Mouse (Mus musculus) stomach, postnatal 0 days (tissue): ENCODE measurements around the gene Cep112. TPM values are rescaled to one million over a fixed set of nuclear protein-coding genes. Genes with fewer than 3 reads are reported as not detected.

ENCODE experiments used
- ATAC-seq: fragments of 200-750 bp; cut with Nextera tagmentation; 2 replicates; pipeline ENCODE4 v1.8.0; 2017; ENCODE audit not compliant: low FRiP score, low TSS enrichment
- DNase-seq: peaks from one replicate; pipeline ENCODE4 v3.0.0-alpha.2; 2016; ENCODE audit warnings: low spot score
- H3K27ac ChIP-seq: fragments of 300-500 bp; sonication (generic); replicated peaks from 2 replicates; pipeline ENCODE4 v1.5.1; 2014; ENCODE audit warnings: mild to moderate bottlenecking, control low read depth
- H3K27me3 ChIP-seq: fragments of 300-500 bp; sonication (generic); 2 replicates; pipeline ENCODE4 v1.6.1; 2014; ENCODE audit warnings: low read length; ENCODE audit not compliant: control insufficient read depth, insufficient read depth
- H3K36me3 ChIP-seq: fragments of 300-500 bp; sonication (generic); 2 replicates; pipeline ENCODE4 v1.6.1; 2014; ENCODE audit warnings: low read length, mixed read lengths; ENCODE audit not compliant: control insufficient read depth, insufficient read depth
- H3K4me1 ChIP-seq: fragments of 300-500 bp; sonication (generic); replicated peaks from 2 replicates; pipeline ENCODE4 v1.6.1; 2014; ENCODE audit warnings: antibody characterized with exemption; ENCODE audit not compliant: control insufficient read depth, insufficient read depth
- H3K4me2 ChIP-seq: fragments of 300-500 bp; sonication (generic); replicated peaks from 2 replicates; pipeline ENCODE4 v1.6.1; 2014; ENCODE audit warnings: low read depth, mild to moderate bottlenecking, control low read depth, moderate library complexity
- H3K4me3 ChIP-seq: fragments of 300-500 bp; sonication (generic); 2 replicates; pipeline ENCODE4 v1.5.1; 2014; ENCODE audit warnings: low read depth, low read length, control low read depth
- H3K9ac ChIP-seq: fragments of 300-500 bp; sonication (generic); 2 replicates; pipeline ENCODE4 v1.6.1; 2014; ENCODE audit warnings: mild to moderate bottlenecking, low read length, control low read depth, mixed read lengths
- H3K9me3 ChIP-seq: fragments of 300-500 bp; sonication (generic); 2 replicates; pipeline ENCODE4 v1.6.1; 2016; ENCODE audit warnings: low read length; ENCODE audit not compliant: control insufficient read depth
- CTCF ChIP-seq: IDR thresholded peaks from 2 replicates; pipeline ENCODE4 v1.5.1; 2016; ENCODE audit warnings: antibody characterized with exemption, low read depth, mild to moderate bottlenecking, moderate library complexity
- EP300 ChIP-seq: optimal IDR thresholded peaks from 2 replicates; pipeline ENCODE3; 2016; ENCODE audit warnings: antibody characterized with exemption
- WGBS: fragments of 180-500 bp; shearing (Covaris S2); extraction: QIAGEN DNeasy Blood & Tissue Kit; methylation state at CpG from one replicate; pipeline ENCODE4 v1.1.7; 2014; 5-methylcytosine and 5-hydroxymethylcytosine counted together
- polyA plus RNA-seq: library from polyadenylated mRNA; unstranded; fragments of >200 nt; fragmentation: Nextera tagmentation; extraction: Ambion mirVana; gene quantifications from 2 replicates; pipeline ENCODE4 v1.2.1, GENCODE M21; 2015

Gene Cep112
- polyA plus RNA-seq, 1 experiment from 2014 or later = 3.5 TPM

DNA sequence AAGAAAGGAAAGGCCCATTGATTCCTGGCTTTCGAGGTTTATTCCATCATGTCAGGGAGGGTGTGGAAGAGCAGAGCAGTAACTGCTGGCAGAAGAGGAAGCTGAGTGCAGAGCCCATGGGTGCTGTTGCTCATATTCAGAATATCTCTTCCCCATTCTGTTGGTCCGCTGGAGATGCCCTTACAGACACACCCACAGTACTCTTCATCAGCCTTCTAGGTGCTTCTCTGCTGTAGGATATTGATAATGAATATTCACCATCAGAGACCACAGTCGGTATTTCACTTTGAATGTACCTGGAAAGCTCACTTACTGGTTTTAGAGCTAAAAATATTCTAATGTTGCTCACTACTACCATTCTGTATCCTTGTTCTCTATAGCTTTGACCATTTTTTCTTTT lies 109.0 kb downstream of the Cep112 start:
- no peak overlapping the region for H3K9ac ChIP-seq
- TF ChIP-seq CTCF (no peak), EP300 (no peak)
- no peaks in the 10 kb centered on the region for H3K4me1 ChIP-seq
- no peaks in the 10 kb centered on the region for H3K9me3 ChIP-seq
- 0 out of 2 replicates have a peak, but pooled peaks cover 2% of the 10 kb centered on the region for H3K36me3 ChIP-seq
- H3K4me3 ChIP-seq = no peak overlapping the region
- no peak overlapping the region for H3K27ac ChIP-seq
- DNase-seq = no peak
- ATAC-seq = no peak
- no peaks in the 10 kb centered on the region for H3K27me3 ChIP-seq
- WGBS = 95% methylated on average over 3 of the region's 3 CpGs
- H3K4me2 ChIP-seq = no peak overlapping the region

DNA sequence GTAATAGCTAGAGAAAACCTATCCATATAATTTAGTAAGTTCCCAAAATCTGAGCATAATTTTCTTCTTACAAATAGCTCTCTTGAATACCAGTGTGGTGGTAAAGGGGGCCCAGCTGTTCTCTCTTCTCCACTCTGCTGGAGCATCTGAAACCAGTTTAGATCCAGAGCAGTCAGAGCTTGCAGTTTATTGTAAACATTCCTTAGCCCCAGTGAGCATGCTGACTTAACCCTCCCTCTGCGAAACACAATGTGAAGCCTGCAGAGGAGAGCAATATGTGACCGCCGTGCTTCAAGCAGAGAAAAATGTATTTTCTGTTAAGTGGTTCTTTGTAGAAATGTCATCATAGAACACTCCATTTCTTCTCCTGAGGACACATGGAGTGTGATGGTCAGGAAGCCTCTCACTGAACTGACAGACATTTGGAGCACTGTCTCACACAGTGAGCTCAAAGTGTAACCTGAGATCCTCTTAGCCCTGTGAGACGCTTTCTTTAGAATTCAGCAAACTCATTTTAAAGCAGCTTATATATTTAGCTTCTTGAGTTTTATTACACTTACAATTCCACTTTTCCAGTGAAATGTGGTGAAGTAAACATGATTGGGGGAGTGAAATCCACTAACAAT lies 128.1 kb downstream of the Cep112 start:
- H3K27me3 ChIP-seq = no peaks in the 10 kb centered on the region
- no peak overlapping the region for H3K4me3 ChIP-seq
- H3K27ac ChIP-seq = no peak overlapping the region
- H3K36me3 ChIP-seq = no peaks in the 10 kb centered on the region
- ATAC-seq (no peak), DNase-seq (no peak)
- H3K9ac ChIP-seq = no peak overlapping the region
- H3K4me2 ChIP-seq = no peak overlapping the region
- no peaks in the 10 kb centered on the region for H3K4me1 ChIP-seq
- H3K9me3 ChIP-seq = no peaks in the 10 kb centered on the region
- TF ChIP-seq CTCF = no peak
- no peak for TF ChIP-seq EP300
- WGBS = 29% methylated on average over 4 of the region's 4 CpGs

DNA sequence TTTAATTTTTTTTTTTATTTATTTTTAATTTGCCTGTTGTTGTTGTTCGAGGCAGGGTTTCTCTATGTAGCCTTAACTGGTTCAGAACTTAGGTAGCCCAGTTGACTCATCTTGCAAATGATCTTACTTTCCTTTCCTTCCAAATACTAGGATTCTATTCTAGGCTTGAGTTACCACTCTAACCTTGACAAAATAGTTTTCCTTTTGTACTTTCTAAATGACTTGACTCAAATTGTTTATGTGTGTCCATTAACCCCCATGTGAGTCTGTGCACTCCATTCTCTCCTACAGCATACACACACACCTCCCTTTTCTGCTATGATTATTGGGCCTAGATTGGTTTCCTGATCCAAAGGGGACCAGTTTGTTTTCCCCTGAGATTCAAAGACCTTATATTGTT lies 128.9 kb downstream of the Cep112 start:
- H3K4me1 ChIP-seq = no peaks in the 10 kb centered on the region
- H3K27ac ChIP-seq = no peak overlapping the region
- TF ChIP-seq EP300 = no peak
- WGBS = 86% methylated on average over 1 of the region's 1 CpGs
- no peak for ATAC-seq
- H3K27me3 ChIP-seq = no peaks in the 10 kb centered on the region
- H3K9me3 ChIP-seq = no peaks in the 10 kb centered on the region
- no peaks in the 10 kb centered on the region for H3K36me3 ChIP-seq
- no peak overlapping the region for H3K4me2 ChIP-seq
- DNase-seq = no peak
- no peak overlapping the region for H3K9ac ChIP-seq
- no peak overlapping the region for H3K4me3 ChIP-seq

DNA sequence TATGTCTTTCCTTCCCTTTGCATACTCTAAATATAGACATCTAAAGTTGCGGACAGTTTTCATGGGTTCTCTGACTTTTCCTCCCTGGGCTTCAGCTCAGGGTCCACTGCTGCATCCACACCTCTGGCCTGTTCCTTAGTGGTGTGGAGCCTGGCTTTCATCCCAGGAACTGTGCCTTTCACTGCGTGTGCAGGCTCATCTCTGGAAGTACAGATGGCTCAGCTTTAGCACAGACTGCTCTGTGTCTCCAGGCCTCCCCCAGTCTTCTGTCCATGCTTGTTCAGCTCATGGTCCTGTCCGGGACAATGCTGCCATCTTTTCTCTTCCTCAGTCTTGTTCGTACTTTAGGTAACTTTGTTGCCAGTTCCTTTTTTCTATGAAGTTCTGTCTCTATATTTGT lies 133.6 kb downstream of the Cep112 start:
- DNase-seq (no peak), ATAC-seq (no peak)
- H3K27ac ChIP-seq = no peak overlapping the region
- no peaks in the 10 kb centered on the region for H3K9me3 ChIP-seq
- no peak overlapping the region for H3K4me3 ChIP-seq
- no peak overlapping the region for H3K4me2 ChIP-seq
- WGBS = 79% methylated on average over 4 of the region's 4 CpGs
- no peaks in the 10 kb centered on the region for H3K4me1 ChIP-seq
- no peak overlapping the region for H3K9ac ChIP-seq
- H3K36me3 ChIP-seq = no peaks in the 10 kb centered on the region
- no peaks in the 10 kb centered on the region for H3K27me3 ChIP-seq
- no peak for TF ChIP-seq CTCF
- no peak for TF ChIP-seq EP300

DNA sequence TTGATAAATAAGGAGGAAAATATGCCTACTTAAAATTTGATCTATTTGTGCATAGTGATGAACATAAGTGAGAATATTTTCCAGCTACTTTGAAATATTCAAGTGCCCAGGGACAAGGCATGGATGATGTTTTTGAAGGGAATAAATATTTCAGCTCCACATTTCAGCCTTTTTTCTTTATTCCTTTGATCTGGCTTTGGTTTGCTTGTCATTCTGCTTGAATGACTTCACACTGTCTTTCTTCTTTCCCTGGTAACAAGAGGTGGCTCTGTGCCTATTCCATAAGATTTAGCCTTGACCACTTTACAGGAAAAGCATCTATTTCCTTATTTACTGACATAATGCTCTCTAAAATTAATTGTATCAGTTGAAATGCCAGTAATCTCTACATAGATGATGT lies 134.5 kb downstream of the Cep112 start:
- H3K9ac ChIP-seq = no peak overlapping the region
- ATAC-seq (no peak), DNase-seq (no peak)
- no peaks in the 10 kb centered on the region for H3K27me3 ChIP-seq
- H3K4me3 ChIP-seq = no peak overlapping the region
- H3K36me3 ChIP-seq = no peaks in the 10 kb centered on the region
- H3K4me1 ChIP-seq = no peaks in the 10 kb centered on the region
- H3K4me2 ChIP-seq = no peak overlapping the region
- no peaks in the 10 kb centered on the region for H3K9me3 ChIP-seq
- no peak for TF ChIP-seq CTCF
- no peak overlapping the region for H3K27ac ChIP-seq

DNA sequence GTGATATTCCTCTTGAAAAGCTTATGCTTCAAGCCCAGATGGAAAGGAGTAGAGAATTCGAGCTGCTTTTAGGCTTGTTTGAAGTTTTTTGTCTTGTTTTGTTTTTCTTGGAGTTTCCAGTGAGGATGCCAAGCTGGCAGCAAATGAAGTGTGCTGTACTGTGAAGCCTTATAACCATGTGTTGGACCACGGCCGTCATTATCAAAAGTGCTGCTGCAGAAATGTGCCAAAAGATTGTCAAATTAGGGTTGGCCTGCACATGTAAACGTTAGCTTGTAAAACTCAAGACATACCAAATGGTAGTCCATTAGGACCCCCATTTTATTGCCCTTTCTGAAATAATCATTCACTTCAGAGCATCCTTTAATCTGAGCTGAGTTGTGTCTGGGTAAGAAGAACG lies 137.1 kb downstream of the Cep112 start:
- H3K27me3 ChIP-seq = no peaks in the 10 kb centered on the region
- H3K4me2 ChIP-seq = no peak overlapping the region
- ATAC-seq = no peak
- no peak overlapping the region for H3K9ac ChIP-seq
- H3K4me3 ChIP-seq = no peak overlapping the region
- H3K9me3 ChIP-seq = no peaks in the 10 kb centered on the region
- H3K4me1 ChIP-seq = no peaks in the 10 kb centered on the region
- no peak for DNase-seq
- no peaks in the 10 kb centered on the region for H3K36me3 ChIP-seq
- TF ChIP-seq EP300 (no peak), CTCF (no peak)
- WGBS = 61% methylated on average over 5 of the region's 5 CpGs
- H3K27ac ChIP-seq = no peak overlapping the region
